Mouse (Mus musculus) hindbrain, embryonic 14.5 days (tissue): ENCODE measurements at regions not wholly inside any gene's neighbourhood (a gene's known extent, or its start where the extent isn't known, plus 50 kb on each side); places are given as distances from the start of the nearest gene placed in this dataset.

Experiments
- ATAC-seq: fragments of 200-750 bp; cut with Nextera tagmentation; 2 replicates; pipeline ENCODE4 v1.8.0; 2017; ENCODE audit warnings: moderate number of reproducible peaks, mild to moderate bottlenecking, moderate TSS enrichment, moderate library complexity; ENCODE audit not compliant: low FRiP score
- DNase-seq: peaks from one replicate; pipeline ENCODE4 v3.0.0-alpha.2; 2015; ENCODE audit warnings: low spot score
- H3K27ac ChIP-seq: fragments of 300-500 bp; sonication (generic); 2 replicates; pipeline ENCODE4 v1.5.1; 2014; ENCODE audit warnings: mild to moderate bottlenecking, moderate library complexity
- H3K27me3 ChIP-seq: fragments of 300-500 bp; sonication (generic); 2 replicates; pipeline ENCODE4 v1.6.1; 2014; ENCODE audit warnings: mild to moderate bottlenecking, low read length, mixed read lengths; ENCODE audit not compliant: control insufficient read depth, insufficient read depth
- H3K36me3 ChIP-seq: fragments of 300-500 bp; sonication (generic); replicated peaks from 2 replicates; pipeline ENCODE4 v1.6.1; 2014; ENCODE audit not compliant: control insufficient read depth, insufficient read depth
- H3K4me1 ChIP-seq: fragments of 300-500 bp; sonication (generic); replicated peaks from 2 replicates; pipeline ENCODE4 v1.6.1; 2014; ENCODE audit warnings: antibody characterized with exemption, low read length, mixed read lengths; ENCODE audit not compliant: control insufficient read depth, insufficient read depth
- H3K4me2 ChIP-seq: fragments of 300-500 bp; sonication (generic); replicated peaks from 2 replicates; pipeline ENCODE4 v1.6.1; 2014; ENCODE audit warnings: mild to moderate bottlenecking, moderate library complexity
- H3K4me3 ChIP-seq: fragments of 300-500 bp; sonication (generic); replicated peaks from 2 replicates; pipeline ENCODE4 v1.5.1; 2014; ENCODE audit warnings: mild to moderate bottlenecking, low read length
- H3K9ac ChIP-seq: fragments of 300-500 bp; sonication (generic); 2 replicates; pipeline ENCODE4 v1.6.1; 2014
- H3K9me3 ChIP-seq: fragments of 300-500 bp; sonication (generic); 2 replicates; pipeline ENCODE4 v1.6.1; 2016; ENCODE audit warnings: low read length; ENCODE audit not compliant: control insufficient read depth
- WGBS: fragments of 180-500 bp; shearing (Covaris S2); extraction: QIAGEN DNeasy Blood & Tissue Kit; methylation state at CpG from one replicate; pipeline ENCODE4 v1.1.7; 2014; 5-methylcytosine and 5-hydroxymethylcytosine counted together

DNA sequence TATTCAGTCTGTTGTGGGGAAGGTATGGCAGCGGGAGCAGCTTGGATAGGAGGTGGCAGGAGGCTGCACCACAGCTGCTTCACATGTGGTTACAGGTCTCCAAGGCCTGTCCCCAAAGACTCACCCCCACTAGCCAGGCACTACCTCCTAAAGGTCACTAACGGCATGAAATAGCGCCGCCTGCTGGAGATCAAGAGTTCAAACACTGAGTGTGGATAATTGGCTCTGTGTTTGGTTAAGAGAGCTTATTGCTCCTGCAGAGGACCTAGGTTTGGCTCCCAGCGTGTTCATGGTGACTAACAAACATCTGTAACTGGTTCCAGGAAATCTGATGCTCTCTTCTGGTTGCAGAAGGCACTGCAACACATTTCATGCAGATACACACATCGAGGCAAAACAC is 514.1 kb downstream of the Zfp536 start:
- ATAC-seq (no peak), DNase-seq (no peak)
- Histone ChIP-seq H3K9ac (no peak overlapping the region), H3K36me3 (no peaks in the 10 kb centered on the region), H3K4me3 (no peak overlapping the region), H3K9me3 (no peaks in the 10 kb centered on the region), H3K27me3 (no peaks in the 10 kb centered on the region), H3K4me2 (no peak overlapping the region), H3K27ac (no peak overlapping the region), H3K4me1 (no peaks in the 10 kb centered on the region)
- WGBS, result 40% methylated on average over 6 of the region's 6 CpGs

GRCm38 (mm10) chr7:37262846-37263245 is 510.6 kb downstream of the Zfp536 start:
- no peak for ATAC-seq
- Histone ChIP-seq H3K4me3 (no peak overlapping the region), H3K27ac (no peak overlapping the region), H3K4me1 (no peaks in the 10 kb centered on the region), H3K9me3 (no peaks in the 10 kb centered on the region), H3K36me3 (no peaks in the 10 kb centered on the region), H3K27me3 (no peaks in the 10 kb centered on the region), H3K9ac (no peak overlapping the region), H3K4me2 (no peak overlapping the region)
- no peak for DNase-seq
- 40% methylated on average over 3 of the region's 3 CpGs for WGBS

GRCm38 (mm10) chr7:37267404-37267803 is 506.0 kb downstream of the Zfp536 start:
- Histone ChIP-seq H3K36me3 (no peaks in the 10 kb centered on the region), H3K4me1 (no peaks in the 10 kb centered on the region), H3K9me3 (no peaks in the 10 kb centered on the region), H3K27ac (no peak overlapping the region), H3K4me2 (no peak overlapping the region), H3K4me3 (no peak overlapping the region), H3K9ac (no peak overlapping the region), H3K27me3 (no peaks in the 10 kb centered on the region)
- ATAC-seq, result no peak
- DNase-seq, result no peak
- 85% methylated on average over 4 of the region's 4 CpGs for WGBS

DNA sequence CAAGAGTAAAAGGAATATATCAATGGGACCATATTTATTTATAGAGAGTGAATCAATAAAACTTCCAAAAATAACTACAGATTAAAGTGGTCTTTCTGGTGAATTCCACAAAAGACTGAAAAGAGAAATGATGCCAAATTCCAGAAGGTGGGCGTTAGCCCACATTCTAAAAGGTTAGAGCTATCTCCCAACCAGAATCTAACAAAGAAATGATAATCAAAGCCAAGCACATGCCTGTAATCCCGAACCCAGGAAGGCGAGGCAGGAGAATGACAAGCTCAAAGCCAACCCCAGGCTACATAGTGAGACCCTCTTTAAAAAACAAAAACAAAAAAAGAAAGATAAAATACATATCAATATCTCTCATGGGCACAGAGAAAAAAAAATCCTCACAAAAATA is 502.6 kb downstream of the Zfp536 start:
- no peak overlapping the region for H3K4me3 ChIP-seq
- H3K27me3 ChIP-seq, result no peaks in the 10 kb centered on the region
- H3K9ac ChIP-seq, result no peak overlapping the region
- no peaks in the 10 kb centered on the region for H3K9me3 ChIP-seq
- no peak overlapping the region for H3K27ac ChIP-seq
- WGBS, result 87% methylated on average over 3 of the region's 3 CpGs
- DNase-seq (no peak), ATAC-seq (no peak)
- no peaks in the 10 kb centered on the region for H3K4me1 ChIP-seq
- H3K36me3 ChIP-seq, result no peaks in the 10 kb centered on the region
- no peak overlapping the region for H3K4me2 ChIP-seq

- H3K4me2 ChIP-seq, result peak overlapping the region; percentile 20; the same call in 1 of the 2 replicates
- ATAC-seq (no peak), DNase-seq (no peak)
- no peak overlapping the region for H3K27ac ChIP-seq
- H3K36me3 ChIP-seq, result no peaks in the 10 kb centered on the region
- H3K4me1 ChIP-seq, result peaks cover 23% of the 10 kb centered on the region
- no peak overlapping the region for H3K9ac ChIP-seq
- no peak overlapping the region for H3K4me3 ChIP-seq
- H3K27me3 ChIP-seq, result no peaks in the 10 kb centered on the region
- no peaks in the 10 kb centered on the region for H3K9me3 ChIP-seq
- 23% methylated on average over 5 of the region's 5 CpGs for WGBS
Measured at GRCm38 (mm10) chr7:37290018-37290417, 483.4 kb downstream of the Zfp536 start.

DNA sequence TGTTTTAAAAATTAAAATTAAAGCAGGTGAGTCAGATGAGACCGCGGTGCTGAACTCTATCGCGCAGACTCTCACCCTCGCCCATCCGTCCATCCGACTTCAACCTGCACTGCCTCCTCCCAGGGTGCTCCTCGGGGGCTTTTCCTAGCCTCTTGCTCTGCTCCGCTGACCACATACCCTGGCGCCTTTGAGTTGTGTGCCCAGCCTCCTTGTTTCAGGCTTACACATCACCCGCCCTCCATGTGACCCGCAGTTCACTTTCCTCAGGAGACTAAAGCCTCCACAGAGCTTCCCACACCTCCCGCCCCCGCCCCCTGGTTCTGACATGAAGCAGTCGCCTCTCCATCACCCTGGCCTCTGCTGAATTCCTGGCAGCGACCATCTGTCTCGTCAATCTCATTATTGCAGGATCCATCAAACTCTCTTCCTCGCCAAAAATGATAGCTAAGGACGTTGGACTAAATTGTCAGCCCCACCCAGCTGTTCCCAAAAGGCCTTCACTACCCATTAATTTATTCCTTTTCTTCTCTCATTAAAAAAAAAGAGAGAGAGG is 482.9 kb downstream of the Zfp536 start:
- Histone ChIP-seq H3K9ac (no peak overlapping the region), H3K4me2 (peak overlapping the region; percentile 20), H3K27me3 (no peaks in the 10 kb centered on the region), H3K27ac (no peak overlapping the region), H3K36me3 (no peaks in the 10 kb centered on the region), H3K4me1 (peaks cover 23% of the 10 kb centered on the region), H3K9me3 (no peaks in the 10 kb centered on the region), H3K4me3 (no peak overlapping the region)
- DNase-seq (no peak), ATAC-seq (no peak)
- WGBS, result 17% methylated on average over 19 of the region's 19 CpGs

DNA sequence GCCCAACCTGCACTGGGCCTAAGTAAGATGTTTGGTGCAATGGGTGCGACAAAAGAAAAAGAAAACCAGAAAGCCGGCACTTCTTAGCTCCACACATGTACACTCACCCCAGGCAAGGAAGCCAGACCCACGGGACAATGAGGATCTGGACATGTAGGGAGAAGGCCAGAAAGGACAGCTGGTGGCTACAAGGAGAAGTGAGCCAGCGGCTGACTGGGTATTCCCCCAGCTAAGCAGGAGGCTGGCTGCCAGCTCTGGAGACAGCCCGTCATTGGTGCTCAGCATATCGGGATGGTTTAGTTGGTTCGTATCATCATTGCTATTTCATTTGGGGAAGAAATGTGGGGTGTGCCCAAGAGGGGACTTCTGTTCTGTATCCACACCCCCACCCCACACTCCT is 481.7 kb downstream of the Zfp536 start:
- Histone ChIP-seq H3K27me3 (no peaks in the 10 kb centered on the region), H3K4me3 (no peak overlapping the region), H3K9ac (no peak overlapping the region), H3K36me3 (no peaks in the 10 kb centered on the region), H3K27ac (no peak overlapping the region), H3K9me3 (no peaks in the 10 kb centered on the region), H3K4me2 (no peak overlapping the region), H3K4me1 (peaks cover 23% of the 10 kb centered on the region)
- 58% methylated on average over 7 of the region's 7 CpGs for WGBS
- ATAC-seq (no peak), DNase-seq (no peak)

DNA sequence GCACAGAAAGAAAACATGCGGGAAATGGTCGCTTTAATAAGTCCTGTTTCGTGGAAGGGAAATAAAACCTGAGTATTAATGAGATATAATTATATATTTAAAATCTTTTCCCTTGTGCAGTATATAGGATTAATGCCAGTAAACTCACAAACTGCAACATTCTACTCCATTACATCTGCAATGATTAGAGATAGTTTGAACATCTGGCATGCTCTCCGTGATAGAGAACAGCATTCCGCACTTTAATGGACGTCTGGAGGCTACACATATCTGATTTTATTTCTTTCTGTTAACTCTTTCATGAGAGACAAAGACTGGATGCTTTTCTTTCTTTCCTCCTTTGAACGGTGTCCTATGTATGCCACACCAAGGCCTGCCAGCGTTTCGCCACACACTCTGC is 480.9 kb downstream of the Zfp536 start:
- ATAC-seq (no peak), DNase-seq (no peak)
- Histone ChIP-seq H3K36me3 (no peaks in the 10 kb centered on the region), H3K4me1 (peaks cover 23% of the 10 kb centered on the region), H3K9me3 (no peaks in the 10 kb centered on the region), H3K4me2 (no peak overlapping the region), H3K27me3 (no peaks in the 10 kb centered on the region), H3K9ac (no peak overlapping the region), H3K4me3 (no peak overlapping the region), H3K27ac (no peak overlapping the region)
- WGBS, result 64% methylated on average over 9 of the region's 9 CpGs

- 21% methylated on average over 3 of the region's 3 CpGs for WGBS
- Histone ChIP-seq H3K4me1 (no peaks in the 10 kb centered on the region), H3K27ac (no peak overlapping the region), H3K9ac (no peak overlapping the region), H3K4me2 (no peak overlapping the region), H3K36me3 (no peaks in the 10 kb centered on the region), H3K27me3 (no peaks in the 10 kb centered on the region), H3K4me3 (no peak overlapping the region), H3K9me3 (no peaks in the 10 kb centered on the region)
- DNase-seq (no peak), ATAC-seq (no peak)
Measured at GRCm38 (mm10) chr7:37298888-37299287, 474.6 kb downstream of the Zfp536 start.

GRCm38 (mm10) chr7:37305463-37305862 is 468.0 kb downstream of the Zfp536 start:
- Histone ChIP-seq H3K27me3 (no peaks in the 10 kb centered on the region), H3K9me3 (no peaks in the 10 kb centered on the region), H3K4me3 (no peak overlapping the region), H3K36me3 (no peaks in the 10 kb centered on the region), H3K4me1 (no peaks in the 10 kb centered on the region), H3K27ac (no peak overlapping the region), H3K4me2 (no peak overlapping the region), H3K9ac (no peak overlapping the region)
- DNase-seq, result no peak
- no peak for ATAC-seq
- 83% methylated on average over 9 of the region's 9 CpGs for WGBS
